Mouse (Mus musculus) fibroblast of lung, adult 2 months (primary cell): ENCODE measurements around the gene Riok2.
A peak's percentile ranks its signal among the peaks of the same experiment; 100 is the strongest.
"Not testable (repeated sequence)": the region's sequence is repeated elsewhere in the genome, so short reads cannot be mapped to it uniquely, and the experiment has no call there.

ENCODE experiments used
- DNase-seq: peaks from one replicate; pipeline ENCODE4 v3.0.0-alpha.2; 2011; ENCODE audit warnings: low read depth

Gene Riok2

DNA sequence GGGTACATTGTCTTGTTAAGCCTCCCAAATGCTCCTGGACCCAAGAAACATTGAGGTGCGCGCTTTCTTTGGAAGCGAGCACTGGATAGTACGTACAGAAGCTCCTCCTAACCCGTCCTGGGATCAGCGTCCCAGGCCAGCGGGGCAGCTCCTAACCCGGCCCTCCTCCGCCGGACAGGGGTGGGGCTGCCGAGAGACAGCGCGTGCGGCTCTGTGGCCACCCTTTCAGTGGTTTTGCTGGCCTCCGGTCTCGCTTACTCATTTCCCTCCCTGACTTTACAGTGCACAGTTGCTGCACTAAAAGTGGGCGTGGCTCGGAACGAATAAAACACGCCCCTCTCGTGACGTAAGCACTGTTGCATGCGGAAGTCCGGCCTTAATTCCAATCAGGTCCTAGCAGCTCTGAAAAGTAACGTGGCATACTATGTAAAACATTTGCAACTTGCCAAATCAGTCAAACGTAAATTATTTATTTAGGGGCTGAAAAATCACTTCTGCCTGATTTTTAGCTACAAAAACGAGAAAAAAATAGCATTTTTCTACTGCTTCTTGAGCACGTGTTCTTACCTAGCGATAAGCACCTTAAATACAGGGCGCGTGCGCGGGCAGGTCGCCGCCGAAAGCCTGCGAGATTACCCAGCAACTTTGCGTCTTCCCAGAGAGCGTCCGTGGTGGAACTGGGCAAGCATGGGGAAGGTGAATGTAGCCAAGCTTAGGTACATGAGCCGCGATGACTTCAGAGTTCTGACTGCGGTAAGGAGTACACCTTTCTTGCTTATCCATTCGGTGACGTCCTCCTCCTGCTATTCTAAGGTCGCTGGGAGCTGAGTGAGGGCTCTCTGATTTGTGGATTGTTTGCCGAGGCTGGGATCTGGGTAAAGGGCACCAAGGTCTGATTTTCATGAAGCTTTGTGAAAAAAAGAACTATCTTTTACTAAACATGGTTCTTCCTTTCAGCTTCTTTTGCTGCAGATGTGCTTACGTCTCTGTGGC lies at the start of gene Riok2:
Gene Riok2 (plus strand): TSS at position 392 of the 993 bp plus-strand sequence.
- peak; percentile 100 for DNase-seq

GRCm38 (mm10) chr17:17326022-17326421 lies 48.1 kb upstream of the Riok2 start:
- DNase-seq = not testable (repeated sequence)

DNA sequence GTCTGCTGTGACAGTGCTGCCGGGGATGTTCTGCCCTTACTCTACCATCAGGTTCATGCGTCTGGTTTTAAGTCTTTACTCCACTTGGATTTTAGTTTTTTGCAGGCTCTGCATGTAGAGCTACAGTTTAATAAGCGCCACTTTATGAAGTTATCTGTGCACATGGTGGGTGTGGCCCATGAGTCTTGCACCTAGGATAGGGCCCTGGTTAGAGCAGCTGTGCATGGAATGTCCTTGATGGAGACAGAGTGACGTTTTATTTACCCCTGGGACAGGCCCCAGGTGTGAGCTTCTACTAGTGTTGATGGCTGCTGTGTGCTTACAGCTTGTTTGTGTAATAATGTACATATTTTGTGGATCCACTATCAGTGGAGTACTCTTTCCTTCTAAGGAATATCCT lies 47.5 kb upstream of the Riok2 start:
- DNase-seq = no peak

DNA sequence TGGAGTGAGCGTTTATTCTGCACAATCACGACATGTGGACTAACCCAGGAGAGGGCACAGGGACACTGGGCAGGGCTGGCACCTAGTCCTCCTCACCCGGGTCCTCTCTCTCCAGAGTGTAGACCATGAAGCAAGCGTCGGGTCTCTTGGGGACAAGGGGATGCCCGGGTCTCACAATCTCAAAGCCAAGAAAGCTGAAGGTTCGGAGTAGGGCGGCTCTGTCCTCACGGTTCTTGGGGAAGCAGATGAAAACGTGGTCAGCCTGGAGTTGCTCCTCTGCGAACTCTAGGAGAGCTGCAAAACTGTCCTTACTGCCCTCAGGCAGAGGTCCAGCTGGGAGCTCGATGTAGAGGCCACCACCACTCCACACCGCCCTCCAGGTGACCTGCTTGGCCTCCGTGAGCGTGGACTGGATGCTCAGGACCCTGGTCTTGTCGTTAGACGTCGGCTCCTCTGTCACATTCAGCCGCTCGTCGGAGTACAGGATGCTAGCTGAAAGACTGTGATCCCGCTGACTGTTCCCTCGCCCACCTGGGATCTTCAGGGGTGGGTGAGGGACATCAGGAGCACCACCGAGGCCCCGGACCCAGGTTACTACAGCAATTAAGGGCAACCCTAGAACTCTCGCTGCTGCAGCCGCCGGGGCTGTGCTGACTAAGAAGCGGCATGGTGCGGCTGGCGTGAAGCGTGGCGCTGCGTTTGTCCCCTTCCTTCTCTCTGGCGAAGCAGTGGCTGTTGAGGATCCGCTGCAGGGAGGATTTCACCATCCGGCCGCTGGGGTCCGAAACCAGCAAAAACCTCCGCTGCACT lies 28.5 kb upstream of the Riok2 start:
- DNase-seq = not testable (repeated sequence)

DNA sequence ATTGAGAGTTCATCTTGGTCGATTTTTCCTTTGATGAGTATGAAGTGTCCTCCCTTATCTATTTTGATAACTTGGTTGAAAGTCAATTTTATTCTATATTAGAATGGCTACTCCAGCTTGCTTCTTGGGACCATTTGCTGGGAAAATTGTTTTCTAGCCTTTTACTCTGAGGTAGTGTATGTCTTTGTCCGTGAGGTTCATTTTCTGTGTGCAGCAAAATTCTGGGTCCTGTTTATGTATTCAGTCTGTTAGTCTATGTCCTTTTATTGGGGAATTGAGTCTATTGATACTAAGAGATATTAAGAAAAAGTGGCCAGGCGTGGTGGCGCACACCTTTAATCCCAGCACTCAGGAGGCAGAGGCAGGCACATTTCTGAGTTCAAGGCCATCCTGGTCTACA lies 27.8 kb upstream of the Riok2 start:
- DNase-seq = not testable (repeated sequence)

DNA sequence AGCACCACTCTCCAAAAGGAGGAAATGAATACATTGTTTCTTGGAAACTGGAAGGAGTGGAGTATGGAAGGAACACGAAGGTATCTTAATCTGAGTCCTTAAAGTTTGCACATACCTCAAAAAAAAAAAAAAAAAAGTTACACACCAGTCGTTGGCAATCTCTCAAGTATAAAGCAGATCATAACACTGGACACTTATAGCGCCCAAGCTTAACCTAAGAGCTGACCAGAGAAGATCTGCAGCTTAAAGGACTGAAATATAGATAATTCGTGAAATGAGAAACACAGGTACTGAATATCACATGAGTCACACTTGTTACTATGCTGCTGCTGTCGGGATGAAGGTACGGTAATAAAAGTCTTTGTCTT lies 575 bp upstream of the Riok2 start:
- no peak for DNase-seq

GRCm38 (mm10) chr17:17375581-17375980 lies 1.5 kb downstream of the Riok2 start:
- DNase-seq = no peak

DNA sequence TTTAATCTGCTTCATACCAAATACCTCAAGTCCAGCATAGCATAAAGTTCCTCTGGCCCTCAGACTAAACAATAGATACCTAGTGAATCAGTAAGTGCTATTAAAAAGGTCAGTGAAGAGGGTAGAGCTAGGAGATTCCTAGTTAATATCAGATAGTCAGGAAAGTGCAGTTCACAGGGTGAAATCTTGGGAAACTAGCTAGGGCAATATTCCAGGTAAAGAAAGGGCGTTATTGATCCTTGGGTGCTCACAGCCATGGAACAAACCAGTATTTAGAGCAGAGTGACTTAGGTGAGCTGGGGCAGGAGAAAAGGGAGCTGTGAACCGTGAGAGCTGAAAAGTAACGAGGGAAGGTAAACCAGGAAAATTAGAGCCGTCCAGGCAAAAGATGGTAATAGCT lies 9.6 kb downstream of the Riok2 start:
- DNase-seq = no peak

DNA sequence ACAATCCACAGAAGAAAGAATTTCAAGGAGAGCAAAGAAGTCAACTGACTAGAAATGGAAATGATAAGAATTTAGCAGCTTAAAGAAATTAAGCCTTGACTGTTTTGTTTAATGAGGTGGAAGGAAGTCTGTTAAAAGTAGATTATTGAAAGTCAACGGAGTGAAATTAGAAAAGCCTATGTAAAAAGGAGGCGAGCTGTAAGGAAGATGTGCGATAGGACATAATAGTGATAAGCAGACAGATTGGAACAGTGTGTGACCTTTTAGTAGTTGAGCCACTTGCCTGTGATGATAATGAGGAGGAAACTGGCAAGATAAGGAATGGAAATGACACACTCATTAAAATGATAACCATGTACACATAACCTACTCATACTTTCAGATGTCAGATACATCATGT lies 10.4 kb downstream of the Riok2 start:
- no peak for DNase-seq

- DNase-seq = no peak
These were observed 12.0 kb downstream of the Riok2 start for GRCm38 (mm10) chr17:17386117-17386516.

DNA sequence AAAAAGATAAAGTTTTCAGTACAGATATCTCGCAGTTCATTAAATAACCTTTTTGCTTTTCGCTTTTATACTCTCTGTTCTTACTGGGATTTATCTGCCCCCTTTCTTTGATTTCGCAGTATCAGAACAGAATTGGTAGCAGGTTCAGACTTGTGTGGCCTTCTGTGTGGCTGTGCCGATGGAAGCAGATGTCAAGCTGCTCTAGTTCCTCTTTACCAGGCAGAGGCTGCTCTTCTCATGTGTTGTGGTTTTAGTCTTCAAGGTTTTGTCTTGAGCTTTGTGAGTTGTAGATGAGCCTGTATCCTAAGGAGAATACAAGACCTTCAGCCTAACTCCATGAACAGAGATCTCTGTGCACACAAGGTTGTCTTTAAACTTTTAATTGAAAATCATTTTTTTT lies 17.7 kb downstream of the Riok2 start:
- no peak for DNase-seq

- DNase-seq = no peak
These were observed 18.8 kb downstream of the Riok2 start for GRCm38 (mm10) chr17:17392863-17393262.

GRCm38 (mm10) chr17:17393300-17393699 lies 19.2 kb downstream of the Riok2 start:
- no peak for DNase-seq

- DNase-seq = no peak
These were observed 20.2 kb downstream of the Riok2 start for GRCm38 (mm10) chr17:17394336-17394735.

GRCm38 (mm10) chr17:17396869-17397268 lies 22.8 kb downstream of the Riok2 start:
- DNase-seq = no peak

GRCm38 (mm10) chr17:17398664-17399063 lies 24.6 kb downstream of the Riok2 start:
- no peak for DNase-seq

GRCm38 (mm10) chr17:17402222-17403004 lies 28.3 kb downstream of the Riok2 start, which contains the start of gene Lix1:
Gene Lix1 (plus strand): TSS chr17:17402672.
- DNase-seq = no peak

GRCm38 (mm10) chr17:17403038-17403437 lies 28.9 kb downstream of the Riok2 start:
- DNase-seq = no peak

- DNase-seq = no peak
These were observed 29.5 kb downstream of the Riok2 start for GRCm38 (mm10) chr17:17403578-17404112.

DNA sequence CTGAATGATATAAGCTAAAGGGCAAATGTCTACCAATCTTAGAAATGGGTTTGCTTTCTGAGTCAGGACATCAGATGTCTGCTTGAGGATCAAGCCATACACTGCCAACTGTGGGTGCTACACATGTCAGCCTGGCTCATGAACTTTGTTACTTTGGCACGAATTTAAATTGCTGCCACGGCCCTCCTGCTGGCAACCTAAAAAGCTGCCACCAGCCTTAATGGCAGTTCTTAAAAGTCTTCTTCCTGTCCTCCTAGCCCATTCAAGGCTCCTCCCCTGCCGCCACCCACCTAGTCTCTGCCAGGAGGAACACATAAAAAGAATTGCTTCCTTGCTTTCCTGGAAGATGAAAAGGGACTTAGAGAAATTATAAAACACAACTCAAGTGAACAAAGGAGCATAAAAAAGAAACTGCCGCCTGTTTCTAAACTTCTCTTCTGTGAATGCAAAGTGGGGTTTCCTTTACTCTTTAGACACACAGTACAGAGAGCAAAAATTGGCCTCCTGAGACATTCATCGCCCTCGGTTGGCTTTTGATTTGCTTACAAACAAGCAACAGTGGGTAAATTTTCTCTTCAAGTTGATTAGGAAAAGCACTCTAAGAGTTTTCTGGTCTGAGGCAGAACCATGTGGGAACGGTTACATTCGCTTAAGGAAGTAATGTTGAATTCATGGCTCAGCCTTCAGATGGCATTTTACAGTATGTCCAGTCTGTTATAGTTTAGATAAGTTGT lies 30.9 kb downstream of the Riok2 start:
- no peak for DNase-seq

GRCm38 (mm10) chr17:17405606-17406005 lies 31.5 kb downstream of the Riok2 start:
- DNase-seq = no peak
